Mouse (Mus musculus) right cerebral cortex, adult 18-20 months (tissue): Measurements from ENCODE around the gene Iqsec2.

Experiments used
- DNase-seq: peaks from one replicate; pipeline ENCODE4 v3.0.0; 2022; ENCODE audit warnings: mixed read lengths

Gene Iqsec2

DNA sequence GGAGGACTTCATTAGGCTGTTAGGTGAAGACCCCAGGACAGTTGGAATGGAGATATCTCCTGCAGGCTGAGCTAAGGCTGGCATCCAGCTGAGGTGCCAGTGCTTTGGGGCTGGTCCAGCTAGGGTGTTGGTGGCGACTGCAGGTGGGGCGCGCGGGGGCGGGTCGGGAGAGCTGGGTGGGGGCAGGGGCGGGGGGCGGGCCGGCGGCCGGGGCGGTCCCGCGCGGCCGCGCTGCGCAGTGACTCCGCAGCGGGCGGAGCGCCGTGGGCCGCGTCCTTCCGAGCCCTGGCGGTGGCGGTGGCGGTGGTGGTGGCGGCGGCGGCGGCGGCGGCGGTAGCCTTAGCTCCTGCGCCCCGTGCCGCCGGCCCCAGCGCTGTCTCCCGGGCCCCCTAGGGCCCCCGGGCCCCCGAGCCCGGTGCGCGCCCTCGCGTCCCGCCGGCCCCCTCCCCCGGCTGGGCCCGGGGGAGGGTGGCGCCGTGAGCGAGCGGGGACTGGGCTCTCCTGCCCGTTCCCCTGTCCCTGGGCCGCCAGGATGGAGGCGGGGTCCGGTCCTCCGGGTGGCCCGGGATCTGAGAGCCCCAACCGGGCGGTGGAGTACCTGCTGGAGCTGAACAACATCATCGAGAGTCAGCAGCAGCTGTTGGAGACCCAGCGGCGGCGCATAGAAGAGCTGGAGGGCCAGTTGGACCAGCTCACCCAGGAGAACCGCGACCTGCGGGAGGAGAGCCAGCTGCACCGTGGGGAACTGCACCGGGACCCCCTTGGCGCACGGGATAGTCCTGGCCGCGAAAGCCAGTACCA is at the start of gene Iqsec2:
Gene Iqsec2 (plus strand): TSS at position 328 of the 801 bp plus-strand sequence.
- peak; percentile 17 for DNase-seq

DNA sequence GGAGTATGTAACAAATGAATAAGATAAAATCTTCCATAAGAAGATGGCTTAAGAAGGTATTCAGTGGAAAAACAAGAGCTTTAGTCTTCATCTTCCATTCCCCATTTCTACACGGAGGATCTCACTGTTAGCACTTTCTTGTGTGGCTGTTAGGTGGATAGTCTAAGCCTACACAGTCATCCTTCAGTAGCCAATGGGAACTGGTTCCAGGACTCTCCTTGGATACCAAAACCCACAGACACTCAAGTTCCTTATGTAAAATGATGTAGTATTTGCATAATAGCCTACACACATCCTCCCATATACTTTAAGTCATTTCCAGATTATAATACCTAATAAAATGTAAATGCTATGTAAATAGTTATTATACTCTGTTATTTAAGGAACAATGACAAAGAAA is 46.5 kb upstream of the Iqsec2 start:
- no peak for DNase-seq

DNA sequence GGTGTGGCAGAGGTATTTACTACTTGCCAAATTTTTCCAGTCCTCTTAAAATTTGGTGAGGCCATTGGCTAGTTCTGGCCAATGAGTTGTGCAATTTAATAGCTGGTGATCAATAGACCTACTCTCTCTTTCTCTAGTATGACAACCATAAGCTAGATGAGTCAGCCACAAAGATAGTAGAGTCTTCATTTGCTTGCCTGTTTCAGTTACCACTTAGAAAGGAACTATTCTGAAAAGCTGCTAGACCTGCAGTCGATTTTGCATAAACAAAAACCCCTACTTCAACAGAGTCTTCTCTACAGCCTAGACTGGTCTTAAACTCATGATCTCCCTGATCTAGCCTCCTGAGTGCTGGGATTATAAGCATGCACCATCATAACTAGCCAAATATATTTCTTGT is 22.4 kb upstream of the Iqsec2 start:
- no peak for DNase-seq

DNA sequence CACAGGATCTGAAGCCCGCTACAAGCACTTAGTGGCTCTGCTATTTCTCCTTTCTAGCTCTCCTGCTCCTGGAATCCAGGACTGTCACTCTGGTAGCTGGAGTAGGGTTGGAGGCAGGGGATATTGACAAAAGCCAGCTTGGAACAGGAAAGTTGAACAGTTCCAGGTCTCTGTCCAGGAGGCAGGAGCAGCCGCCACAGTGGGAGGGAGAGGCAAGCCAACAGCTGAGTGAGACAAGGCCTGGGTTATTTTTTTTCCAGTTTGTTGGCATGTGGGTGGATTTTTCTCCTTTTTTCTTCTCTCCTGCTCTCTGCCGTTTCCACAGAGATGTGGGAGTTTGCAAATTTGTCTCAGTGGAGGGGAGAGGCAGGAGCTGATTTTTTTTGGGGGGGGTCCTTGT is 13.3 kb upstream of the Iqsec2 start:
- DNase-seq, result peak; percentile 62

DNA sequence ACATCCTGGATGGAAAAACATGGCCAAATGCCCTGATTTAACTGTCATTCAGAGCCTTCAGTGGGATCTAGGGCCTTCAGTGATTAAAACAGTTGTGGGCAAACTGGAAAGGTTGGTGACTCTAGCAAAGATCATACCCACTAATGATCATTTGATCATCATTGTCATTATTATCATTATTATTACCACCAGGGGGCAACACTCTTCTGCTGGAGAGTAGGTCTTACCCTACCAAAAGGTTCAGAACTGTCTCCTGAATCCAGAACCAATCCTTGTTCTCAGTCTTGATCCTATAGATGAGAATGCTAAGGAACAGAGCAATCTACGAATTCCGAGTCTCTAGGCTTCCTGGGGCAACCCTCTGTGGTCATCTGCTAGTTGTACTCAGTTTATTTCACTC is 12.0 kb upstream of the Iqsec2 start:
- no peak for DNase-seq

DNA sequence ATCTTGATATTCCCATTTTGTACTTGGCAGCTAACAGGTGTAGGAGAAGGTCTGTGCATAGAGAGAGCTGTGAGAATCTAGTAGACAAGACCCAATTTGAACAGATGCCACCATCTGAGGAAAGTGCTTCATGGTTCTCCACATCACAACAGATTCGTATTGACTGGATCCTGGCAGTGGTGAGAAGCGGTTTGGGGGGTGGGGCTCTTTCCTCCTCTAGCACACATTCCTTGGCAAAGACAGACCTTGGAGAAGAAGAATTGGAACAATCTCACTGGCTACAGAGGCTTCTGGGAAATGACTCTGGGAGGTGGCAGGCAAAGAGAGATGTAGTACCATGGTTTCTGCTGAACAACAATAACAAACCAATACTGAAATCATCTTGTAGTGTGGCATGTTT is 8.9 kb upstream of the Iqsec2 start:
- no peak for DNase-seq

DNA sequence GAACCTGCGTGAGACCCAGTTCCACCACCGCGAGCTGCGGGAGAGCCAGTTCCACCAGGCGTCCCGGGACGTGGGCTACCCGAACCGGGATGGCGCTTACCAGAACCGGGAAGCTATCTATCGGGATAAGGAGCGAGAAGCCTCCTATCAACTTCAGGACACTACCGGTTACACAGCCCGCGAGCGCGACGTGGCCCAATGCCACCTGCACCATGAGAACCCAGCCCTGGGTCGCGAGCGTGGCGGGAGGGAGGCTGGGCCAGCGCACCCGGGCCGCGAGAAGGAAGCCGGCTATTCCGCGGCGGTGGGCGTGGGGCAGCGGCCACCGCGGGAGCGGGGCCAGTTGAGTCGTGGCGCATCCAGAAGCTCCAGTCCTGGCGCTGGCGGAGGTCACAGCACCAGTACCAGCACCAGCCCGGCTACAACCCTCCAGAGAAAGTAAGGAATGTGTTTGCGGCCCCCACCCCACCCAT is 710 bp downstream of the Iqsec2 start:
- DNase-seq, result no peak

DNA sequence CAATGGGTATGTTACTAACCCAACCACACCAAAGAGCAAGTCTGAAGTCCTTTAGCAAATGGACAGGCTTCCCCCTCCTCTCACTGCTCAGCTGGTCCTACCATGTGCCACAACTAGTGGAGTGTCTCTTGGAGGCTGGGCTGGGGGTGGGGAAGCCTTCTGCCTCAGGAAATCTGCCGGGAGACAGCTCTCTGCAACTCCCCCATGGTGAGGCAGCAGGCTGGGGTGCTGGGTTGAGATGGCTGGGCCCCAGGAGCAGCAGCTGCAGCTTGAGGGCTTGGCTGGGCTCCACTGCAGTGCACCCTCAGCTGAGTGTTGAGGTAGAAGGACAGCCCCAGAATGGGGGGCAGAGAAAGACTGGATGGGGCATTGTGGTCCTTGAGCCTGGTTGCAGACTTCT is 2.1 kb downstream of the Iqsec2 start:
- peak; percentile 81 for DNase-seq

DNA sequence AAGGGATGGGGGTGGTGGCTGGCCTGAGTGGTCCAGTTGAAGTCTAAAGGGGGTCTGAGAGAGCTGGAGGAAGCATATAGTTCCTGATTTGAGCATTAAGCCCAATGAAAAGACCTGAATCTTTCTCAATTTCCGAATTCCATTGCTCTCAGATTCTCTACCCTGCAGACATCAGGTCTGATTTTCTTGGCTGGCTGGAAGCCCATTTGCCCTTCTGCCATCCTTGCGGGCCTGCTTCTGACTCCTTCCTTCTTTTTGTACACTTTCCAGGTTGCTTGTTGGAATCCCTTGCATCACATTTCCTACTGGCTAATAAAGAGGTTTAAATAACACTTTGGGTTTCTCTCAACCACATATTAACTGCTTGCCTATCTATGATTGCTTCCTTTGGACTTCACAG is 2.6 kb downstream of the Iqsec2 start:
- no peak for DNase-seq

DNA sequence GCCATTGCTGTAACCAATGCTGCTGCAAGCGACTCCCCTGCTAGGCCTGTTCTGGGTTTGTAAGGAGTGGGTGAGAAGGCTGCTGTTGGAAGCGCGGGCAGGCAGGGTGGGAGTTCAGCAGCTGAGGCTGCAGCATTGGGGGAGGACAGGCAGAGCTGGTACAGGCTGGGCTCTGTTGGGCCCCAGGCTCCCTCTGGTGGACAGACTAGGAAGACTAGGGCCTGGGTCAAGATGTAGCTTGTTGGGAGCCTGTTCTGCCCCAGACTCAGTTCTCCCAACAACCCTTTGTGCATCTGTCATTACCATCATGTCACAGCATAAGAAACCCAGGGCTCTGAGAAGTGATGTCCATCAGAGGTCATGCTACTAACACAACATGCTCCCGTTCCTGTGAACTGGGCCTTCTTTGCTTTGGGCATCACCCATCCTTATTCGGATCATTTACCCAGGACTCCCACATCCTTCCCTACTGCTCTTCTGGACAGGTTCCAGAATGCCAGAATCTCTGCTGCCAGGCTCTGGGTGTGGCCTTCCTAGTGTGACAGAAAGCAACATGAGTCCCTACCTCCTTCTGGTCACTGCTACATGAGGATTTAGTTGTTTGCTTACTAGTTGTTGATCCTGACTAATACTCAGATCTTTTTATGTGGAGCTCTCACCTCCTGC is 3.5 kb downstream of the Iqsec2 start:
- peak; percentile 75 for DNase-seq

DNA sequence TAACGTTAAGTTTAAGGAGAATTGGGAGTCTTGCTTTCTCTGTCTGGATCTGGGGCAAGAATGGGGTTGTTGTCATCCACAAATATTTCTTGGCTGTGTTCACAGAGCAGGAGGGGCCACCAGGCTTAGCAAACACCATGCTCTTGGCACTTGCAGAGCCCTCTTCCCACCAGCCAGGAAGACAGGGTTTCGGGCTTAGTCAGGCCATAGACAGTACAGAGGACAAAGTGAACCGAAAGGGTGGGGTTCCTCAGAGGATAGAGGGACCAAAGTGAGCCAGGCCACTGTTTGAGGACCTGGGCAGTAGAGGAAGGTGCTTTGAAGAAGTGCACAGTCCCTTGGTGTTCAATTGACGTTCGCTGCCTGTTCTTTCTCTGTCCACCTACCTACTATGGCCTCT is 4.6 kb downstream of the Iqsec2 start:
- no peak for DNase-seq

DNA sequence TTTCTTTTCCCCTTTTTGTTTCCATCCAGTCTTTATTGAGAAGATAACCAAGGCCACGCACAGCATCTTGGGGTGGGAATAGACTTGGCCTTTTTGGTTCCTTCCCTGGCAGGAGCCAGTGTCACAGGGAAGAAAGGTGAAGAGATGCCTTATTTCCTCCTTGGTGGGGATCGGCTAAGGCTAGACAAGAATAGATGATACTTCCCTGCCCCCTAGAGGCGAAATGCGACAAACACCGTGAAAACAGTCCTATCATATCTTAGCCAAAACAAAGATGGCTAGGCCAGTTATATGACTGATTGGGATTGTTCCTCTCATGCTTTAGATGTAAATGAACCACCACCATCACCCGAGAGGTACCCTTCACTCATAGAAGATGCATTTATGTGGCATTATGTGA is 7.6 kb downstream of the Iqsec2 start:
- no peak for DNase-seq

DNA sequence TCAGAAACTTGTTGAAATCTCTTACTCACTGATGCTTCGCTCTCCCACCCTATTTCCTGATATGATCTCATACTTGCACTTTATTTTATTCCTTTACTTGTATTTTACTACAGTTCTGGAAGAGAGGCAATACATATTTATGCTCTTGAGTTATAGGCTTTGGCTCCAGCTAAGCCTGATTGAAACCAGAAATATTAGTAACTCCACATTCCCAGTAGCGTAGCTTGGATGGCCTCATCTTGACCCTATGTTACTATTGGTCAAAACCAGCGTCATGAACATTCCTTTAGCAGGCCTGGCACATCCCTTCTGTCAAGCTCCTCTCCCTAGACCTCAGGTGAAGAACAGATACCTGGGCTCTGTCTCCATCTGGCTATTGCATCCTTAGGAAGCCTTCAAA is 14.2 kb downstream of the Iqsec2 start:
- no peak for DNase-seq

DNA sequence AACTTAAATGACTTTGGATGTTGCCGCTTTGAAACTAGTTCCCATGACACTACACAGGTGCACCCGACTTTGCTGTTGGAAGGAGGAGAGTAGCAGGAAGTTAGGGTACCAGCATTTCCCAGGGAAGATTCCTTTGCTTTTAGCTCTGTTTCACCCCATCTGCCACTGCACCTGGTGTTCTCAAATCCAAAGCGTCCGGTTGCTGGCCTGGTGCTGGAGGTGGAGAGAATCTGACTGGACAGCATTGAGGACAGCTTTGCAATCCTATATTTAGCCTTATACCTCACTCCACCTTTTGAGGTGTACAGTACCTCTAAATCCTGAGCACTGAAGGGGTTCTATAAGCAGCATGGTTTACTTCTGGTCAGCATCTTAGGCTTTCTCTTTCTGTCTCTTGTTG is 17.3 kb downstream of the Iqsec2 start:
- no peak for DNase-seq

DNA sequence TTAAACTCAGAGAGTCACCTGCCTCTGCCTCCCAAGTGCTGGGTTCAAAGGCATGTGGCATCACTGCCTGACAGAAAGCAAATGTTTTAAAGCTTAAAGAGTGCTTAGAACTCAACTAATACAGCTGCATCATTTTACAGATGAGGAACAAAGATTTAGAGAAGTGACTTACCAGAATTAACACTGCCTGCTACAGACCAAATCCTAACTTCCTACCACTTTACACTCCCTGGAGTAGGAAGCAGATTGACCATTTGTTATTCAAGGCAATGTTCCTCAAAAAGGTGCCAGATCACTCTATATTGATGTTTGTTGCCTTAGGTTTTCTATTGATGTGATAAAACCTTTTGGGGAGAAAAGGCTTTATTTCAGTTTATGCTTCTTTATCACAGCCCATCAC is 20.0 kb downstream of the Iqsec2 start:
- no peak for DNase-seq

DNA sequence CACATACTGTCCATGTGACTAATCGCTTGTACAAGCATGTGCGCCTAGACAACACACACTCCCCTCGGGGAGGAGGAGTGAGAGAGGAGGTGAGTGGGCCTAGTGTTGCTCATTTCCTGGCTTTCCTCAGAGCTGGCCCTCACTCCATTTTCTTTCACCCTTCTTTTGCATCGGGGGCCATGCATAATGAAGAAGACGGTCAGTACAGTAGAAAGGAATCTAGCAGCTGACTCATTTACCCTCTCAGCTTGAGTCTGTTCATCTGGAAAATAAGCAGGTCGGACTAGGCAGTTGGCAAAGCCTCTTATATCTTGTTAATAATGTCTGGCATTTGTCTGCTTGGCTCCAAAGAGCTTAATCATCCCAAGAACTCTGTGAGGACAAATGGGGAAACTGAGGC is 22.1 kb downstream of the Iqsec2 start:
- DNase-seq, result no peak

DNA sequence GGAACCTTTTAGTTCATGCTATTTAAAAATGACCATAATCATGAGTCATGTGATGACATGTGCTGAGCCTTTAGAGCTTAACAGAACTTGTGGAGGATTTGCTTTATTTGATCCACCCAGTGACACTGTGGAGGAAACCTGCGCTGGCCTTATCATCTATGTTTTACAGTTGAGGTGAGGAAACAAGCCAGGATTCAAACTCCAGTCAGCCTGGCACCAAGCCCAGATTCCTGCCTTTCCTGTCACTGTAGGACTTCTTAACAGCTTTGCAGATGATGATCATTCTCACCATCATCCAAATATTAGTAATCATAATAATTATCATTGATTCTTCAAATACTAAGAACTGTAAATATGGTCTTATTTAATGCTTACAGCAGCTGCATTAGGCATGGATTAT is 24.5 kb downstream of the Iqsec2 start:
- no peak for DNase-seq

DNA sequence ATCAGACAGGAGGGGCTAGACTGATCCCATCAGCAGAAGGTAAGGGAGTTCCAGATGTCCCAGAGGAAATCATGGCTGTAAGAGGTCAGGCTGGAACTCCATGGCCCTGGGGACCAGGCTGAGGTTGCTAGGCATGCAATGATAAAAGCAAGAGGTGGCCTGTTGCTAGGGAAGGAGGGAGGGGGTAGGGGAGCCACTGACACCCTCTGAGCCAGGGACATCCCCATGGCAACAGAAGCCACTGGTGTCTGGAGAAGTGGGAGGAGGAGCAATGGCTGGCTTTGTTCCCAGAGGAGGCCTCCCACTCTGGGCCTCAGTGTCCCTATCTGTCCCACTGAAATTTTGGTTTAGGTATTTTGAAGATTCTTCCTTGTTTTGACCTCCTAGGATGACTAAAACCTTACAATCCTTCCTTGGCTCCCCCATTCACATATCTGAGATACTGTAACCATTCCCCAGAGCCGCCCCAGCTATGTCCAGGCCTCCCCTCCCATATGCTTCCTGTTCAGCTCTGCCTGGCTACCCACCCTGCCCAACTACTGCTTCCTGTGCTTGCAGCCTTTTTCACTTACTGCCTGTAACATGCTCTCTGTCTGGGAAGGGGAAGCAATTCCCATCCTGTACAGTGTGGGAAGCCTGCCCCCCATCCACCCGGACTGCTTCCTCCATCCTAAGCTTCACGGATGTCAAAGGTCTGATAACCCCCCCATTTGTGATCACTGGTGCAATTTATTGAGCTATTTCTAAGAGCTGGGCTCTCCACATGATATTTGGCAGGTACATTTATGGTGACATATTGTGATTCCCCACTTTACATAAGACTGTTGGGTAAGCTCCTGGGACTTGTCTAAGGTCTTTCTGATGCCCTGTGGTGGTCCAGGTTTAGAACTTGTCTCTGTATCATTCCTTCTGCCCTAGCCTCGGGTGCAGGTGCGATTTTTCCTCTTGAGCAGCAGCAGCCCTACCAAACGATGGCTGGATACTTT is 27.3 kb downstream of the Iqsec2 start:
- peak; percentile 53 for DNase-seq

DNA sequence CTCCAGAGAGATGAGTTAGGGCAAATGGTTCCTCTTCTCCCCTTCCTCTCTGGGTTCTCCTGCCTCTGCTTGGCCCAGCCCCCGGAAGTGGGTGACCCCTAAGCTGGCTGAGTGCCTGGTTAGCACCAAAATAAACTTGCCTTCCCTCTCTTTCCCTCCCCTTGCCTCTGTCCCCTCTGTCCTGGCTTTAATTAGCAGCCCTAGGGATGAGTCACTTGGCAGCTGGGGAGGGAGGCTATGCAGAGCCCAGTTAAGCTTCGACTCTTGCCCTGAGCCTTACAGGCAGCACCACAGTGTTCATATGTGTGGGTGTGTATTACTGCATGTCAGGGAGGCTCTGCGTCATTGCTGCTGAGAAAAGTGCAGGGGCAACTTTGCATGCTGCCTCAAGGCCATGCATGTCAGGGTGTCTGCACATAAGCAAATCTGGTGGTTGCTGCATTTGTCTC is 28.4 kb downstream of the Iqsec2 start:
- no peak for DNase-seq

DNA sequence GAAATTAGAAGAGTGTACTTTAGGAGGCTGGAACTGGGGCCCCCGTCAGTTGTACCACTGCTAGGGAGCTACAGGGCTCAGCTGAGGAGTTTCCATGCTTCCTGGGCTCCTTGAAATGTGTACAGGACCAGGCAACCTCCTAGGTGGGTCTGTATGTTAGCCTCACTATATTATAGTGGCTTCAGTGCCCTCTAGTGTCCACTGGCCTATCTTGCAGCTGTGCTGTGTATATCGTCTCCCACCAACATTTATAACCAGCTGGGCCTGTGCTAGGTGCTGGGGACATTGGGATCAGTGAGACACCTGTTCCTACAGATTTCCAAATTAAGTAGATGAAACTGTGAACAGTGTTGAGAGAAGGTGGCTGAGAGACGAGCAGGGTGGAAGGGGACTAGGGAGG is 31.2 kb downstream of the Iqsec2 start:
- DNase-seq, result no peak

DNA sequence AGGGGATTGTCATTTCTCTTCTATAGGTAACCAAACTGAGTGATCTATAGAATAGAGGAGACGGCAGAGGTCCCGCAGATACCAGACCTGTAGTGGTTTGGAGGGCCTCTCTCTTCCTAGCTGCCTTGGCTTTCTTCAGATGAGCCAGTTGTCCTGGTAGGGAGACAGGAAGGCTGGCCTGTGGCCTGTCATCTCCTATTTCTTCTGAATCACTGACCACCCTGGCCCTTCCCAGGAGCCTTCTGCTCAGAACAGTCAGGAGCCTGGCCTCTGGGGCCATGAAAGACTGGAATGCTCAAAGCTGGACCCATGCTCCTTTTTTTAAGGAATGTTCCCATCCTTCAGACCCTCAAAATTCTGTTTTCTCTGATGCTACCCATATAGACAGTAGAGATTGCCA is 33.8 kb downstream of the Iqsec2 start:
- DNase-seq, result no peak

DNA sequence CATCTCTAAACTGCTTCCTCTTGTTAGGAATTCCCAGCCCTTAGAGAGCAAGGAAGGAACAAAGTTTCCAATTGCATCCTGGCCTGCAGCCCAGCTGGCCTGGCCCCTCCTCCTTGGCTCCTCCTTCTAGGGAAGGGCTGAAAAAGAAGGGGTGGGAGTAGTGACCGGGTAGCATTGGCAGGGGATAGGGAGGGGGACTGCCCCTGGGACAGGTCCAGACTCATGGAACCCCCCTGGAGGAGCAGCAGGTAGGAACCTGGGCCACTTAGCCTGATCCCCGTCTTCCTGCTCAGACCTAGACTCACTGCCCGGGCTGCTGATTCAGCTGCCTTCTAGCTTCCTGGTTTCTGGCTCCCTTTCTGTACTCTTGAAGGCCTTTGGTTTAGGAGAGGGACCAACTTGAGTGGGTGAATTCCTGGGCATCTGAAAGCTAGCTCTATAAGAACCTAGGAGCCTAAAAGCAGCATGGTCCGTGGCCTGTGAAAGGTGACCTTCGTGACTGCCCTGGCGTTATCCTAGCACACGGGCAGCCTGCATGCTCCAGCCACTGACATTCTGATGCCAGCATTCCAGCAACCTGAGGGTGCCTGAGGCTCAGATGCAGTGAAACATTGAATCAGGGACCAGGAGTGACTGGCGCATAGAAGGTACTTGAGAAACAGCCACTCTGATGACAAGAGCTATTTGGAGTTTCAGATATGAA is 34.9 kb downstream of the Iqsec2 start:
- no peak for DNase-seq
